Mouse (Mus musculus) embryonic facial prominence, embryonic 15.5 days (tissue): ENCODE data around the gene Mpeg1. TPM values are rescaled to one million over a fixed set of nuclear protein-coding genes. Genes with fewer than 3 reads are reported as not detected.

Experiments
- polyA plus RNA-seq: library from polyadenylated mRNA; unstranded; fragments of >200 nt; fragmentation: Nextera tagmentation; extraction: Ambion mirVana; gene quantifications from 2 replicates; pipeline ENCODE4 v1.2.1, GENCODE M21; 2015

The Mpeg1 gene
- polyA plus RNA-seq, 1 experiment from 2014 or later: 0.87 TPM

Other genes starting within 250 kb of the Mpeg1 start
- gene Olfr1432, start 228.2 kb upstream of the Mpeg1 start, polyA plus RNA-seq: not detected in 2 replicates
- gene Olfr262, start 219.1 kb upstream of the Mpeg1 start, polyA plus RNA-seq: not detected in 2 replicates
- 0.28 TPM in 1 of 2 replicates, not detected in the other for gene Olfr235, start 199.7 kb upstream of the Mpeg1 start, polyA plus RNA-seq
- gene Olfr1434, start 180.9 kb upstream of the Mpeg1 start, polyA plus RNA-seq: 0.27 TPM in 1 of 2 replicates, not detected in the other
- gene Olfr1436, start 161.6 kb upstream of the Mpeg1 start, polyA plus RNA-seq: not detected in 2 replicates
- 0.04 and 0.23 TPM in 2 replicates for gene Olfr1437, start 135.7 kb upstream of the Mpeg1 start, polyA plus RNA-seq
- gene Olfr1438-ps1, start 124.9 kb upstream of the Mpeg1 start, polyA plus RNA-seq: not detected in 2 replicates
- 0.07 TPM in 1 of 2 replicates, not detected in the other for gene Olfr1440, start 73.5 kb upstream of the Mpeg1 start, polyA plus RNA-seq
- gene Olfr1441, start 43.3 kb upstream of the Mpeg1 start, polyA plus RNA-seq: 0.12 TPM in 1 of 2 replicates, not detected in the other
- gene Pfpl, start 32.9 kb upstream of the Mpeg1 start, polyA plus RNA-seq: not detected in 2 replicates
- gene Dtx4, start 40.7 kb downstream of the Mpeg1 start, polyA plus RNA-seq: 10.1 and 13.1 TPM in 2 replicates
- gene Fam111a, start 85.0 kb downstream of the Mpeg1 start, polyA plus RNA-seq: 22.0 and 23.9 TPM in 2 replicates
- 0.13 TPM in 1 of 2 replicates, not detected in the other for gene Gm4952, start 139.2 kb downstream of the Mpeg1 start, polyA plus RNA-seq
- gene Glyat, start 172.5 kb downstream of the Mpeg1 start, polyA plus RNA-seq: 0.12 TPM in 1 of 2 replicates, not detected in the other
- not detected in 2 replicates for gene Olfr1442, start 209.7 kb downstream of the Mpeg1 start, polyA plus RNA-seq
- not detected in 2 replicates for gene Olfr1443, start 217.3 kb downstream of the Mpeg1 start, polyA plus RNA-seq
- not detected in 2 replicates for gene Keg1, start 235.0 kb downstream of the Mpeg1 start, polyA plus RNA-seq